Mouse (Mus musculus) CH12.LX (cell line): ENCODE results near the gene Cryz.

Experiments used
- CTCF ChIP-seq, 2 experiments: IDR thresholded peaks in 1 of 2; conservative IDR thresholded peaks in 1 of 2; 2 replicates each; pipeline ENCODE4 v1.5.1; 2011 to 2012; ENCODE audit warnings: low read depth in 2 of 2, low read length in 2 of 2, improper control_type of control experiment in 1 of 2, inconsistent platforms in 1 of 2, mild to moderate bottlenecking in 1 of 2, moderate library complexity in 1 of 2
- E2F4 ChIP-seq: IDR thresholded peaks from 2 replicates; pipeline ENCODE4 v1.6.1; 2011; ENCODE audit warnings: low read depth, low read length, improper control_type of control experiment; ENCODE audit not compliant: insufficient replicate concordance
- EP300 ChIP-seq: IDR thresholded peaks from 2 replicates; pipeline ENCODE4 v1.6.1; 2011; ENCODE audit warnings: low read length, improper control_type of control experiment
- JUN ChIP-seq: IDR thresholded peaks from 2 replicates; pipeline ENCODE4 v1.6.1; 2011; ENCODE audit warnings: low read depth, mild to moderate bottlenecking, low read length, improper control_type of control experiment, moderate library complexity; ENCODE audit not compliant: insufficient read depth
- MEF2A ChIP-seq: IDR thresholded peaks from 2 replicates; pipeline ENCODE4 v1.6.1; 2014; ENCODE audit warnings: low read depth, mild to moderate bottlenecking, inconsistent platforms, low read length, improper control_type of control experiment, borderline replicate concordance
- MYC ChIP-seq: IDR thresholded peaks from 2 replicates; pipeline ENCODE4 v1.6.1; 2011; ENCODE audit warnings: low read depth, mild to moderate bottlenecking, improper control_type of control experiment, low read length
- POLR2A ChIP-seq: IDR thresholded peaks from 2 replicates; pipeline ENCODE4 v1.6.1; 2011; ENCODE audit warnings: low read depth, mild to moderate bottlenecking, improper control_type of control experiment, low read length
- TBP ChIP-seq: conservative IDR thresholded peaks from 2 replicates; pipeline ENCODE4 v1.6.1; 2011; ENCODE audit warnings: low read depth, low read length, improper control_type of control experiment
- UBTF ChIP-seq: IDR thresholded peaks from 2 replicates; pipeline ENCODE4 v1.6.1; 2012; ENCODE audit warnings: low read depth, mild to moderate bottlenecking, inconsistent platforms, low read length, improper control_type of control experiment, moderate library complexity
- ZMIZ1 ChIP-seq: IDR thresholded peaks from 2 replicates; pipeline ENCODE4 v1.6.1; 2012; ENCODE audit warnings: low read depth, mild to moderate bottlenecking, inconsistent platforms, low read length, improper control_type of control experiment

- TF ChIP-seq POLR2A (no peak), CTCF (conservative IDR thresholded peaks at IDR 0.05 in 1 of 2, IDR thresholded peaks at IDR 0.05 in 1 of 2; ENCODE audit: low read depth in 2 of 2, low read length in 2 of 2) (no peak), E2F4 (no peak), ZMIZ1 (no peak), MEF2A (no peak), TBP (no peak), EP300 (no peak), MYC (no peak), JUN (no peak), UBTF (no peak)
These were observed 58.4 kb downstream of the Cryz start for GRCm38 (mm10) chr3:154654901-154655300.
